Mouse (Mus musculus) right cerebral cortex, adult 18-20 months (tissue): ENCODE data around the gene Nus1.
A peak's percentile ranks its signal among the peaks of the same experiment; 100 is the strongest.

Experiments used
- DNase-seq: peaks from one replicate; pipeline ENCODE4 v3.0.0; 2022; ENCODE audit warnings: mixed read lengths

The Nus1 gene

GRCm38 (mm10) chr10:52417299-52417997 lies at the start of gene Nus1:
Nus1 (plus strand) TSS chr10:52417547.
- DNase-seq: peak; percentile 97

- peak; percentile 20 for DNase-seq
These were observed 49.0 kb upstream of the Nus1 start for GRCm38 (mm10) chr10:52368376-52368775.

- no peak for DNase-seq
These were observed 43.5 kb upstream of the Nus1 start for GRCm38 (mm10) chr10:52373834-52374233.

DNA sequence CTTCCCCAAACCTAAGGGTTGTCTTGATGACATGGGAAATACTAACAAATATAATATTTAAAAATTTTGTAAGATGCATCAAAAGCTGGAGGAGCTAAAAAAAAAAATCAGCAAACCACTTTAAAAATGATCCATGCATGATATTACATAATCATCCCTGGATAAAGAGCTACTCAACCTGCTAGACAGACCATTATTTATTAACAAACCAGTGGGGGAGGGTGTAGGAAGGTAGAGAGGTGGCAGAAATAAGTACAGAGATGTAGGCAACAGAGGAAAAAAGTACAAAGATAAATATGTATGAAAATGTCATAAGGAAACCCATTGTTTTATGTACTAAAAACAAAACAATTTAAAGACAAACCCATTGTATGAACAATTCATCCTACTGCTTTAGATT lies 42.7 kb upstream of the Nus1 start:
- no peak for DNase-seq

DNA sequence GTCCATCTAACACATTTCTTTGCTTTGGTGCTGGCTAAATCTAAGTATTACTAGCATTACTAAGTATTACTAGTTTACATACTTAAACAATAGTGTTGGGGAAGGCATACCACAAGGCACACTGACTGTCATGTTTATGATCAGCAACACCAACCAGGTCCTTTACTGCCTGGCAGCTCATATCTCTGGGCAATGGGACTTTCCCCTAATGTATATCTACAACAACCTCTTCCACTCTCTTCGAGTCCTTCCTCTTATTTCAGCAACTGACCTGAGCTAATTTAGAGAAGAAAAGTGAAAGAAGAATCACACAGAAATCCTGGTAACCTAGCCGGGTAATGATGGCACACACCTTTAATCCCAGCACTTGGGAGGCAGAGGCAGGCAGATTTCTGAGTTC lies 40.9 kb upstream of the Nus1 start:
- DNase-seq: no peak

DNA sequence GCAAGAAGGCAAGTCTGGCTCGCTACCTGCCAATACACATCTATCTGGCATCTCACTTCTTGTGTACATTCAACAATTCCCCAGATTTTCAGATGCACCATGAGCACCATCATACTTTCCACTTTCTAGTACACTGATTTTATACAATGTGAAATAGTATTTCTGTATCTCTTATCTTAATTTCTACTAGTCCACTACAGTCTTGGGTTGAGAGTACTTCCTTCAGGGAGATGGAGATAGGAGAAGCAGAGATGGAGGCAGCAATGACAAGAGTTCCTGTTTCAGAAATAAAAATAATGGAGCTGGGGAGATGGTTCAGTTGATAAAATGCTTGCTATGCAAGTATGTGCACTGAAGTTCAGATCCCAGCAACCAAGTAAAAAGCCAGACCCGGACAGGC lies 39.5 kb upstream of the Nus1 start:
- DNase-seq: no peak

GRCm38 (mm10) chr10:52381321-52381801 lies 36.0 kb upstream of the Nus1 start:
- DNase-seq: peak; percentile 42

DNA sequence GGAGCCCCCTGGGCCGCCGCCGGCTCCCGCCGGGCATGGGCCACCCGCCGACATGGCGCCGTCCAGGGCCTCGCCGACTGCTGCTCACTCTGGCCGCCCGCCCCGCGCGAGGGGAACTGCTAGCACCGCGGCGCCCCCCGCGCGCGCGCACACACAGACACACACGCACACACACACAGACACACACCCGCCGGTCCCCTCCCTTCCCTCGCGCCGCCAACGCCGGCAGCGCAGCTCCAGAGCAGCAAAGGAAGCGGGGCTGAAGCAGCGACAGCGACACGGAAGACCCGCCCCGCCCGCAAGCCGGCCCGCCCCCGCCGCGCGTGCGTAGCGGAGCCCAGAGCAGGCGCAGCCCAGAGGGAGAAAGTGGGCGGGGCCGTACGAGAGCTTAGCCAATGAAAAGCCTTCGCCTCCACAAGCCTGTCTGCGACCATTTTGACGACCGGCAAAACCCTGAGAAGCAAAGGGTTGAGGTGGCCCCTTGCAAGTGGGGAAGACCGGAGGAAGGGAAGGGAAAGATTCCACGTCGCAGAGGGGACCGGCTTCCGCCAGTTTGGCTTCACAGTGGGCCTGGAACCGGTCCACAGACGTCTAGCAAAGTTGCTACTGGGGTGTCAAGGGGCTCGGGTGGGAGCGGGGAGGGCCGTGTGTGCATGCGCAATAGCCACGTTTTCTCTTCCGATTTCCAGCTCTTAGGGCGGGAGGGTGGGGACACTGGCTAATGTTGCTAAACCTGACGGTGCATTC lies 35.3 kb upstream of the Nus1 start, which contains the start of gene Gopc:
Gopc (minus strand) TSS at position 280 of the 747 bp plus-strand sequence.
- DNase-seq: peak; percentile 99

DNA sequence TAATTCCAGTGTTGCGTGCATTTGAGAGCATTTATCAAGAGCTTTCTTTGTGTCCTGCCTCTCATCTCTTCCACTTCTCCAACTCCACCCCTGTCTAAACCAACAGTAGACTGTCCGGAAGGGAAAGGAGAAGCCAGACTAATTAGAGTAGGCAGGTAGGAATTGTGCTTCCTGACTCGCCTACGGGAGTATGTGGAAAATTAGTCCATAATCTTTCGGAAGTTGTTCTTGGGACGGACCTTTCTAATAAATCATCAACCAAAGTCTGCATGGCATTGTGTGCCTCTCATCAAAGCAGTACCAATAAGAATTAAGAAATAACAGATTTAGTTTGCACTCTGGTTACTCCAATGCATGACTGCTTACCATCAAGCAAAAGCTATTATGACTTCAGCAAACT lies 34.3 kb upstream of the Nus1 start:
- DNase-seq: no peak

- no peak for DNase-seq
These were observed 33.8 kb upstream of the Nus1 start for GRCm38 (mm10) chr10:52383522-52383921.

DNA sequence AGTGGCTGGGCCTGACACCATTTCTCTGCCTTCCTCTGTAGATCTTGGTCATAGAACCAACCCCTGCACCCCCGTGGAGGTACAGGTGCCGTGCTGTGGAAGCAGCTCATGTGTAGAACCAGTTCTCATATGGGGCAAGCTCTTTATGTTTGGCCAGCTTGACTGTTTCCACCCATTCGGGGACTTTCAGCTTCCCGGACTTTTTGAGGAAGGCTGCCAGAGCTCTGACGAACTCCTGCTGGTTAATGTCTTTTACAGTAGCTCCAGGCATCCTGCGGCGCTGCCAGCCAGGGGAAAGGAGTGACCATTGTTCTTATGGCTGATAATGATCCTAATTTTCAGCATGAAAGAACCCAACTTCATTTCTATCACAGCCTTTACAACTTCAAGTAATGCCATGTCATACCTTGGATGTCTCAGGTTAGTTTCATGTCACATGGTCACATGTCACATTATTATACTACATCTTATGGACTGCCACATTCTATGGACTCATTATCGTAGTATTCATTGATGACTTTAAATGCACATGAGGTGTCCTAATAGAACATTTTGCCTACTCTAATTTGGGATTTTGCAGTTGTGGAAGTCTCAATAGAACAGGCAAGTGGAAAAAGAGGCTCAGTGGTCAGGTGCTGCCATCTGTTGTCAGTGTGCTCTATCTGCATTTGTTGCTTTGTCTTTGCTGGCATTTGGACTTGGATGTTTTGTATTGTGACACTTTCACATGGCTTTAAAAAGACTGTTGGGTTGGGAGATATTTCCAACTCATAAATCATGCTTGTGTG lies 32.3 kb upstream of the Nus1 start:
- DNase-seq: peak; percentile 57

GRCm38 (mm10) chr10:52387192-52387591 lies 30.2 kb upstream of the Nus1 start:
- DNase-seq: no peak

DNA sequence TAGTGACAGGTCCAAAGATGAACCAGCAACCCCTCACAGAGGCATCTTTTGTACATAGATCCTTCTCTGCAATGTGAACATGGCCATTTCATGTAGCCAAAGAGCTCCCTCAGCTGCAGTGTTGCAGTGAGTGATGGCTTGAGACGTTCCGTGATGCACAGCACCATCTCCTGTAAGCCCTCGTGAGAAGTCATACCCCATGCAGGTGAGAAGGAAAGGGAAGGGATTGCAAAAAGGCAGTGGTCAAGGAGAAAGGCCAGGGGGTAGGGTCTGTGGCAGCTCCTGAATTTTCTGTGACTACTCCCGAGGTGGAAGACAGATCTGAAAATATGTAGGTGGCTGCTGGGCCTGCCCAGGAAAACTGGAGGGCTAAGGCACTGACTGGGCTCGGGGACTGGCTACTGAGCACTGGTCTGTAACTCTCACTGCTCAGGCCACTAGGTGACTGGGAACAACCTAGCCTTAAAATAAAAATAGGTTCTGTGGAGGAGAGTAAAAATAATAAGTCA lies 28.4 kb upstream of the Nus1 start, which contains the start of gene Nepn:
Nepn (plus strand) TSS at position 51 of the 509 bp plus-strand sequence.
- DNase-seq: no peak

DNA sequence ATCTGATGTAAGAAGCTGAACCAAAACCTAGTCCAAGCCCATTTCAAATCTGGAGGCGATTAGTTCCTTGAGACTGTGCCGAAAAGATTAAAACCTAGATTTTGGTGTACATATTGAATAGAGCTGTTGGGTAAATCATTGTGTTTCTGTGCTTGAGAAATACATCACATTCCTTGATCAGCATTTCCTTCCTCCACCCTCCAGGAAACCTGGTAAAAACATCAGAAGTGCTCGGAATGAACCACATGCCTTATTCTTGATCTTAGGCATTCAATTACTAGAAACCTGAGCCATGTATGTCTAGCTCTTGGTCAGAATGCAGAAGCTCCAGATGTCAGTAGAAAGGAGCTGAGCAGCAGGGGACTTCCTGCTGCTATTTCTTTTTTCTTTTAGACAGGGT lies 27.9 kb upstream of the Nus1 start:
- DNase-seq: no peak

DNA sequence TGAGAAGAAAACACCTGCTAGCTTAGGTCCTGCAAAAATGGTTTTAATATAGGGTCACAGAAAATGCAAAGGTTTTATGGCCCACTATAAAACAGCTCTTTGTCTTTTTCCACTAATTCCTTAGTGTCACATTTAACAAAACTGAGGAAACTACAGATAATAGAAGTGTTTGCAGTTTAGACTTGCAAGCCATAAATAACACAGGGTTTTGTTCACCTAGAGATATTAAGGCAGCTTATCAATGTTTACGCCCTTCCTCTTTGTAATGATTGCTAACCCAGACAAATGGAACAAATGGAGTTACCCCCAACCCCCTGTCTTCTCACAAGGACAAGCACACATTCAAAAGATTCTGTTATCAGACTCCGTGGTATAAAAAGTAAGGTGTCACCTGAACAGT lies 26.1 kb upstream of the Nus1 start:
- no peak for DNase-seq

DNA sequence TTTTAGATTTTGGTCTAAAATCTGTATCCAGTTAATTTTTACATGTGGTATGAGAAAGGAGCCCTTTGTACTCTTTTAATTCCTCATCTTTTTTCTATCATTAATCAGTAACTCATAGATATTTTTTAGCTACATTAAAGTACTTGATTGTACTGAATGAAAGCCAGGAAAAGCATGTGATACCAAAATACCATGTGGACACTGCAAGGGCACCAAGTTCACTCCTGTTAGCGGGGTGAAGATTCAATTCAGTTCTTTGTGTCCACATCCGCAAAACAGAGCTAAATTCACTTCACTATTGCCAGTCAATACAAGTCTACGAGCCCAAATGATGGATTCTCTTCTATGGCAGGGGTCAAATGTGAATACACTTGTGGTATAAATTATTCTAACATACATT lies 20.7 kb upstream of the Nus1 start:
- no peak for DNase-seq

DNA sequence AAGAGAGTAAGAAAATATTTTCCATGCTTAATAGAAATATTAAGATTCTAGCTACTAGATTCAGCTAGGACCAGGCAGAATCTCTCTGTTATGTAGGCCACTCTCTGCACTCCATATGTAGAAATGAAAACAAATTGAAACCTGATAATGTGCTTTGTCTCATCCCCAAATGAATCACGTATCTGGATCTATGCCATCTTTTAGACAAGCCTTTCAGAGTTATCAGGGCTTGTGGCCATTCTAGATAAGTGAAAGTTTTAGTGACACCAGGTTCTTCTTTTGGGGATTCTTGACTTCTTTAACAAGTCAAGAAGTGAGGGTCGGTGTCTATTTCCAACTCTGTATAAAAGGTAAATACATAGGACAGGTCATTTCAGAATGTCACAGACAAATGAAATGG lies 18.6 kb upstream of the Nus1 start:
- no peak for DNase-seq

DNA sequence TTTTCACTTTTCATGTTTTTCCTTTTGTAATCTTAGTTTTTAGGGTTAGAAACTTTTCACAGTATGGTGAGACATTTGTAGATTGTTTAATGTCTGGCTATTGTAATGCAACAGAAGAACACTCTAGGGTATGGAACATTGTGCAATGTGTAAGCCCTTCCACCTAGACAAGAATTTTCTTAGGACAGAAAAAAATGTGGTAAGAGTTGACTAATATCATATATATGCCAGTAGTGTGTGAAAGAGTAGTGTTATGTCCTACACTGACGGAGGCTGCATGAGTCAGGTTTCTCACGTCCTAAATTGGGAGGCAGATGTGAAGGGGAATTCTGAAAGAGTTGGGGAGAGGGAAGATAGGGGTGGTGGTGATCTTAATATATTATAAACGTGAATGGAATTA lies 17.6 kb upstream of the Nus1 start:
- DNase-seq: no peak

DNA sequence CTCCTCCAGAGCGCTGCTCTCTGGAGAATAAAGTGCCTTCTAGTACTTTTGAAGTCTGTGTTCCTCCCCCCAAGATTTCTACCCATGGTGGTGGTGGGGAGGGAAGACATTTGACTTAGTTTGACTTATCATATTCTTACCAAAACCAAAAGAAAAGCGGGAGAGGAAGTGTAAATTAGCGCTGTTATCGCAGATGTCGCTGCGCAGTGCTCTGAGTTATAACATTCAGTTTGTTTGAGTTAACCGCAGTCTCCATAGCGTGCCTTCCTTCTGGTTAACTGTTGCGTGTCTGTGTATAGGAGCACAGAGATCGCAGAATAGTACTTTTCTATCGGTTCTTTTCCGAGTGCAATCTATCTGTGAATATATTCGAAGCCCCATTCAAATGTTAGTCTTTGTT lies 12.2 kb upstream of the Nus1 start:
- no peak for DNase-seq

DNA sequence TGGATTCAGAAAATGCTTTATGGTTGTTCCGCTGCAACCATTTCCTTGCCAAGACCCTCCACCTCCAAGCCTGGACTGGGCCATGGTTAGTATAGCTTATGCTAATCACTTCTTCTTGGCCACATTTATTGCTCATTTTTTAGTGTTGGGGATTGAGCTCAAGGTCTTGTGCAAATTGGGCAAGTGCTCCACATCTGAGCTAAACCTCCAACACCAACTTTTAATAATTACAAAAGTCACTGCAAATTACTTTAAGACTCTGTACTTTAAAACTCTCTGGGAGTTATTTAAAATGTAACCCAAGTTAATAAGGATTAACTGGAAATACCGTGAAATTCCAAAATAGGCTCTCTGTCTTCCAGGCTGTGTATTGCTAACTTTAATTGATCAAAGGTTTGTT lies 9.8 kb upstream of the Nus1 start:
- no peak for DNase-seq

DNA sequence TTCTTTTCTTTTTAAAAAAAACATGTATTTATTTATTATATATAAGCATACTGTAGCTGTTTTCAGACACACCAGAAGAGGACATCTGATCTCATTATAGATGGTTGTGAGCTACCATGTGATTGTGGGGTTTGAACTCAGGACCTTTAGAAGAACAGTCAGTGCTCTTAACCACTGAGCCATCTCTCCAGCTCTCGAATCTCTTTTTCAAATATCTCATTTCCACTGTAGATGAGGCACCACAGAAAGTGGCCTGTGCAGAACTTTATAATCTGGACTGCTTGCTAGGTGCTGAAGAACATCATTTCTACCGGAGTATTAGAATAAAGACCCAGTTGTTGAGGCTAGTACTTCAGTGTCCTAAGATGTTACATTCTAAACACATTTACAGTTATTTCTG lies 2.3 kb upstream of the Nus1 start:
- DNase-seq: no peak

GRCm38 (mm10) chr10:52416458-52416857 lies 889 bp upstream of the Nus1 start:
- DNase-seq: no peak
